Mouse (Mus musculus) frontal cortex, adult 2 months (tissue): ENCODE data around the gene Ggnbp2. TPM values are rescaled to one million over a fixed set of nuclear protein-coding genes. Genes with fewer than 3 reads are reported as not detected.

Experiments
- DNase-seq, 2 experiments: peaks; one replicate each; pipeline ENCODE4 v3.0.0; 2022; ENCODE audit warnings: low spot score in 1 of 2; ENCODE audit errors: extremely low spot score in 1 of 2
- polyA plus RNA-seq: library from polyadenylated mRNA; depleted of rRNA; stranded (reverse); fragments of >200 nt; gene quantifications from 2 replicates; pipeline ENCODE4 v1.2.3, GENCODE M21; 2012

Gene Ggnbp2
- polyA plus RNA-seq, 1 experiment, result 119 TPM

DNA sequence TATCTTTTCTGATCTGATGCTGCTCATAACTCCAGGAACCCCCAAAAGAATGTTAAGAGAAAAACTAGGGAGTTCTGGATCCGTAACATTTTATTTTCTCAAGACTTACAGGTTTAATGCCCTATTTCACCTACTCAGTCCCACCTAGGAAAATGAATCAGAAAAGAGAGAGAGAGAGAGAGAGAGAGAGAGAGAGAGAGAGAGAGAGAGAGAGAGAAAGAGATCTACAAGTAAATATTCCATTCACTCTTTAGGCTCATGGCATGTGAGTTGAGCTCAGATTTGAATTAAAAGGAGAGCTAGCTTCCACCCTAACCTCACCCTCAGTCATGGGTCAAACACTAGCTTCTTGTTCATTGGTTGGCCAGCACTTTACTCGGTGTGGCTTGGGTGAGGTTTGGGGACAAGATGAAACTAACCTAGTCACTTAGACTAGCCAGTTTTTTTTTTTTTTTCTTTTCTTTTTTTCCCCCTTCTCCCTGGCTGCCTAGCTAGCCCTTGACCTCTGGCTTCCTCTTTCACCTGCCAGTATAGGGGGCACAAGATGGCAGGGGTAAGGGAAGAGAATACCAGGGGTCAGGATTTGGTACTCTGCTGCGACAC is 42.6 kb downstream of the Ggnbp2 start:
- no peak for DNase-seq

DNA sequence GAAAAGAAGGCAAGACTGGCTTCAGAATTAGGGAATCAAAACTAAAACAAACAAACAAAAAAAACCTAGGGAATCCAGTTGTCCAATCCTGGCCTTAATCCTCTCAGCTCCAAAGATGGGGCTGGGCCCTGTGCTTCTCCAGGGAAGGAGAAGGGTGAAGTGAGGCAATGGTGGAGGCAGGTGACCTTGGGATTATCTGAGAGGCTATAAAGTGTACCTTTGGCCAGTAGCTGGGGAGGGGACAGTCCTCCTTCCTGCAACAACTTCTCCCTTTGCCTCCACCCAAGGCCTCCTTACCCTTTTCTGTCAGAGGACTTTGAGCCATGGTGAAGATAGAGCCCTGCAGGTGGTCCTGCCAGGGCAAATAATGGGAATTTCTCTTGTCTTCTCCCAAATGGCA is 43.1 kb downstream of the Ggnbp2 start:
- DNase-seq, result no peak

DNA sequence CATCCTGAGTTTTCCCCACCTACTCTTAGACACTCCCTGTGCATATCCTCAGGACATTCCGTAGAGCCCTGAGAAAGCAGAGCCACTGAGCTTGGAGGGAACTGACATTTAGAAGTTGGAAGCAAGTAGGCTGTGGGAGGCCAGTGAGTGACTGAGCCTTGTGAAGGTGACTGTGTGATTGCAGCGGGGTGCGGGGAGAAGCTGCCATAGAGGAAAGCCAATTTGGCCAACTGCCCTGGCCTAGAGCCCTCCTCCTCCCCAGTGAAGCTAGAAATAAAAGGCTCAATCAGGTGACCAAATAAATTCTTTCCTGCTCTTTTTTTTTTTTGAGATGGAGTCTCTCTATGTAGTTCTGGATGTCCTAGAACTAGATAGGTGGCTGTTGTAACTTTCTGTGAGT is 44.4 kb downstream of the Ggnbp2 start:
- DNase-seq, result peak in 1 of 2 experiments; percentile 71

DNA sequence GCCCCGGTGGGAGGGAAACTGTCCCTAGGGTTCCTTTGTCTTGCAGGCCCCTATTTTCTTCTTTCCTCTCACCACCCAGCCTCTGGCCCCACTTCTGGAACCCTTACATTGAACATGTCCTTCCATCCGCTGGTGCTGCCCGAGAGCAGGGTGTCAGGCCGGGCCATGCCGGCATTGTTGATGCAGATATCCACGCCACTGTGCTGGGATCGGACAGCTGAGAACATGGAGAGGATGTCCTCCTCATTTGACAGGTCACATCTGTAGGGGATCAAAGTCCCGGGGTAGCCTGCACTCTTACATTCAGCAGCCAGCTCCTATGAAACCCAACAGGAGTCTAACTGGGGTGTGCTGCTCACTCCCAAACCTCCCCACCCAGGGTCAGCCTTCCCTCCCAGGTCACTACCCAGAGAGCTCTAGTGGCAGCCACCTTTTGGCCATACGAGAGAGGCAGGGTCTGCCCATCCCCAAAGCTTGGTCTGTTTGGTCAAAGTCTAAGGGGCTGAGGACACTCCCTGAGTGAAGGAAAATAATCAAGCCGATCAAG is 45.3 kb downstream of the Ggnbp2 start:
- no peak for DNase-seq

DNA sequence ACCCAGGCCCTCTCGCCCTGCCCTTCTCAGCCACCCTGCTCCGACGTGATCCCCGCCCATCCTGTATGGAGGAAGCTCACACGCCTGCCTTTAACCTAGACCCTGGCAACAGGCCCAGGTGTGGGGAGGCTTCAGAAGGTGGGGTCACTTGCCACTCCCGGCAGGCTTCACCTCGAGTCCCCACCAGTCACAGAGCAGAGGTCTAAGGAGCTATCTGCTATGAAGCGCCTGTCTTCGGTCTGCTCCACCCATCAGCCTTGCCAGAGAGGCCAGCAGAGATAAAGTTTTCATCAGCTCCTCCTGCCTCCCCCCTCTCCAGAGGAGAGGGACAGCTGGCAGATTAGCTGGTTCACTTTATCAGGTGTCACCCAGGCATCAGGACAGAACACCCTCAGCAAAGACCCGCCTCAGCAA is 47.1 kb downstream of the Ggnbp2 start:
- no peak for DNase-seq

DNA sequence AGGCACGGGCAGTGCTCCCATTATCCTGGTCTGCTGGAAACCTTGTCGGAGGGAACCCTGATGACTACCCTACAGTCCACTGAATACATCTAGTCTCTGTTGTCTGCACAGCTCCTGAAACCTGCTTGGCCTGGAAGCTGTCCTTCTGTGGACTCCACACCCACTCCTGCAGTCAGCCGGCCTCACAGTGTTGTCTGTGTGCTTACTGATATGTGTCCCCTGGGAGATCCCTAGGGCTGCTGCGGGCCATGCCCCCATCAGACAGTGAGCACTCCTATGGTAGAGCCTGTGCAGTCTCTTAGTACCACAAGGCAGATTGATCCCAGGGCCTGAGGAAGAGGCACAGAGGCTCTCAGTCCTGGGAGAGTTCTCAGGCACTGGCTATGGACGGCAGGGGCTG is 48.1 kb downstream of the Ggnbp2 start:
- no peak for DNase-seq

DNA sequence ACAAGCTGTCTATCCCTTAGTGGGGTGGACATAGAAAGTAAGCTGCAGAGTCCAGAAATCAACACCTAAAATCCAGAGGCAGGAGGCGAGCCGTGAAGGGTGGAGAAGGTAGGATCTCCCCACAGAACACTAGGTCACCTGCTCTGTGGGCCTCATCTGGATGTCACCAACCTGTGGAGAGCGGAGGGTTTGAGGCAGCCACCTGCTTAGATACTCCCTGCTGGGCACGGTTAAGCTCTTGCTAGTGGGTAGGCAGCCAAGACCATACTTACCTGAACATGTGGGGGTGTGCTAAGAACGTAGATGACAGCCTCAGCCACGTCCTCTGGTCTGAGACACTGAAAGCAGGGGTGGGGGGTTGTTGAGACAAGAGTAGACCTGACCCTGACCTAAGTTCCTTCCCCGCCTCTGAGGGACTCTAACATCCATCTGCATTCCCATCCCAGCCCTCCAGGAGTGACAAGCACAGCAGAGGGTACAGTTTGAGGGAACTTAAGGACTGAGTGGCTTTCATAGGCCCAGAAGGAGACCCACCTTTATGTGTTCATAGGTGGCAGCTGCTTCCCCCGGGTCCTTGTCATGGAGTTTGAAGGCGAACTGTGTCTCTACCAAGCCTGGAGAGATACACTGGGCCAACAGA is 49.4 kb downstream of the Ggnbp2 start:
- DNase-seq, result no peak

DNA sequence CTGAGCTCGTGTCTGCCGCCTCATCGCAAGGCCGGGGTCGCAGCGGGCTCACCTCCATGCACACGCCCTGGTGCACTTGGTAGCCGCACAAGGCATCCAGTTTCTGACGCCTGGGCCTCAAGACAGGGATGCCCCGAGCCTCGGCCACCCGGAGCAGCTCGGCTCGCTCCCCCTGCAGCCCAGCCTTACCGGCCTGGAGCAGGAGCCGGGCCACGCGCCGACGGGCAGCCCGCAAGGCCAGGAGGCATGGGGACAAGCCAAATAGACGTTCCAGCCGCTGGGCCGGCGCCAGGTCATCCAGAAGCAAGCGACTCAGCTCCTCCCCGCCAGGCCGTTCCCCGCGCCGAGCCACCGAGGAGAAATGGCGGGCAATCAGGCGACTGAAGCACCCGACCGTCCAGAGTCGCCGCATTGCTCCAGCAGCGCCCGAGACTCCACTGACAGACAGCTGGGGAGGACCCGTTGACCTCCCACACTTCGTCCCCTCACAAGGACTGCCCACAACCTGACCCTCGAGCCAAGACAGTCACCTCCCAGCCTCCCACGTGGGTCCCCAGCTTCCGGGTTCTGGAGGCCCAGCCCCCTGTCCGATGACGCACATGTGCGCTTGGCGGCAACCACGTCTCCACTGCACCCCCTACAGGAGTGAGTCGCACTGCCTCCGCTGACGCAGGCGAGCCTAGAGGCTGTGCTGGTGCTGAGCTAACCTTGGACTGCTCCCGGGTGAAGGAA is 51.5 kb downstream of the Ggnbp2 start, which contains the start of gene Mrm1:
Gene Mrm1, minus strand, starts transcription at position 555 of the 732 bp plus-strand sequence.
- peak; percentile 87 to 96 for DNase-seq

DNA sequence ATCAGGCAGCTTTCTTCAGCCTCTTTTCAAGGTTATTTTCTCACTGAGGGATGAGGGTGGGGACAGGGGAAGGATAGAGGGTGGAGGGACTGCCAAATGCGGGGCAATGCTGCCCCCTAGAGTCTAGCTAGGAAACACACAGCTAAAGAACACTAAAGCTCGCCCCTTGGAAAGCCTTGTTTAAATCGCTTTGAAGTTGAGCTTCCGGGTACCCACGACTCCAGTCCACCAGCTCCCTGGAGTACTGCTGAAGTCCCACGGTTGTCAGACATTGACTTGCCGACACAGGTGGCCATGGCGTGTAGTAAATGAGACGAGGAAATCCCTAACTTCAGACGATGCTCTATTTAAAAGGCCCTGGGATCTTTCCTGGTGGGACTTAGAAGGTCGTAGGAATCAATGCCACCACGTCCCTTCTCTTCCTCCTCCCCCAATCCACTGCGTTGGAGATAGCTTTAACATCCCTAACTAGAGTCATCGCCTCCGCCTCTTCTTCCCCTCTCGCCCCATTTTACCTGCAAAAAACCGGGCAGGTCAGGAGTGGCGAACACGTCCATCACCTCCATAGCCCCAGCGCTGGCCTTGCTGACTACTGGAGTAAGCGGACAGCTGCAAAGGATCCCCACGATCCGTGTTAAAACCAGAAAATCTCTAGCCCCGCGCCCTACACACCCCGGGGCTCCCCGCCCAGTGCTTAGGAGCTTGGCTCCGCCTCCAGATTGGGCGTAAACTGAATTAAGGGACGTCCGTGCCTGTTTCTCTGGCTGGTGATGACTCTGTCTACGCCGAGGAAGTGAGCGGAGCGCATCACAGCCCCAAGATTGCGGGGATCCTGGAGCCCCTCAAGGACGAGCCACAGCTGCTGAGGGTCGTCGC is 52.3 kb downstream of the Ggnbp2 start:
- peak in 1 of 2 experiments; percentile 84 for DNase-seq

DNA sequence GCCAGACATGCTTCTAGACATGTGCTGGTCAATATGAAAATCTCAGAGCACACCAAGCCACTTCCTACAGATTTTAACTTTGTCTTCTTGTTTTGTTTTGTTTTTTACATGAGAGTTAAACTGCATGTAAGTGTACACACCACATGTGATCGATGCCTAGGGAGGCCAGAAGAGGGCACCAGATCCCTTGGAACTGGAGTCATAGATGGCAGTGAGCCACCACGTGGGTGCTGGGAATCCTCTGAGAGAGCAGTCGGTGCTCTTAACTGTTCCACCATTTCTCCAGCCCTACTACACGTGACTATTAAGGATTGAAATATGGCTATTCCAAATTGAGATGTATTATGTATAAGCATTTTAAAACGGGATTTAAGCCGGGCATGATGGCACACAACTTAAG is 53.3 kb downstream of the Ggnbp2 start:
- peak in 1 of 2 experiments; percentile 39 for DNase-seq

DNA sequence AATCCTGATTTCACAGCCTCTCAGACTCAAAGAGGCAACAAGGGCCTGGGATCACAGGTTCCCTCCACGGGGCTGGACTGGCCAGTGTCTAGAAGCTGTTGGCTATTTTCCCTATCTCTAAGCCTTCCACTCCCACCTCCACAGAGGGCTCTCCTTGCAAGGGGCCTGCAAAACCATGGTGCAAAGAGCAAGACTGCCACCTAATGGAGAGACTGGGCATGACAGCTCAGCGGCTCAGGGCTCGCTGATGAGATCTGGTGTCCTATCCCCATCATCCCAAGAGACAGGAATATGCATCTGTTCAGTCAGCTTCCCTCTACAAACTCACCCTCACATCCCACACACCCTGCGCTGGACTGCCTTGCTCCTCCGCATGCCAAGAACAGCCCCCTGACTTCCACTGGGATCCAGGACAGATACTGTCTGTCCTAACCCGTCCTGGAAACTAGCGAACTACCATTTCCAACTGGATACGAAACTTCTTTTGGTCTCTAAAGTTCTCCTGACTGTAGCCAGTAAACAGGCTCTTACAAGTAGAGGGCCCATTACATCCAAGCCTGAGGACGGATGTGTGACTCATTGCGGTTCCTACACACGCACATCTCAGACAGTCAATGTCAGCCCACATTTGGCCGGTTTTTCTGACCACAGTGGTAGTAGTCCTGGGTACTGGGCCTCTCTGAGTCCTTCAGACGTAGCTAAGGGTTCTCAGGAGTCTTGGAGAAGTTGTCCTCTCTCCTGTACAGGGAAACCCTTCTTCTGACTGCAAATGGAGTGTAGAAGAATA is 56.7 kb downstream of the Ggnbp2 start:
- peak in 1 of 2 experiments; percentile 88 for DNase-seq

DNA sequence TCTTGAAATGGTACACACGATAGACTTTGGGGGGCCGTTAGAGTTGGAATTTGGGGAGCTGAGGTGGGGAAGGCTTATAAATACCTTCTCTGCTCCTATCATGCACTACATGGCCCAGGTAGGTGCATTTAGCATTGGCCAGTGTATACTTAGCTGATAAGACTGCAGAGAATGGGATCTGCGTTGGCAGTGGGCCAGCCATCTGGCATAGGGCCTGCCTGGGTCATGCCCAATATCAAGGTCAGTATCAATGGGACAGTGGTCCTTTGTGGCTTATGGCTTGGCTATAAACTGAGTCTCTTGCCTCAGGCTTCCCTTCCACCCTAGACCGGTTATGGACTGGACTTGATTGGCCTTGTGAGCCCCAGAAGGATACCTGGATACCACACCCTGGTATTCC is 66.2 kb downstream of the Ggnbp2 start:
- no peak for DNase-seq

DNA sequence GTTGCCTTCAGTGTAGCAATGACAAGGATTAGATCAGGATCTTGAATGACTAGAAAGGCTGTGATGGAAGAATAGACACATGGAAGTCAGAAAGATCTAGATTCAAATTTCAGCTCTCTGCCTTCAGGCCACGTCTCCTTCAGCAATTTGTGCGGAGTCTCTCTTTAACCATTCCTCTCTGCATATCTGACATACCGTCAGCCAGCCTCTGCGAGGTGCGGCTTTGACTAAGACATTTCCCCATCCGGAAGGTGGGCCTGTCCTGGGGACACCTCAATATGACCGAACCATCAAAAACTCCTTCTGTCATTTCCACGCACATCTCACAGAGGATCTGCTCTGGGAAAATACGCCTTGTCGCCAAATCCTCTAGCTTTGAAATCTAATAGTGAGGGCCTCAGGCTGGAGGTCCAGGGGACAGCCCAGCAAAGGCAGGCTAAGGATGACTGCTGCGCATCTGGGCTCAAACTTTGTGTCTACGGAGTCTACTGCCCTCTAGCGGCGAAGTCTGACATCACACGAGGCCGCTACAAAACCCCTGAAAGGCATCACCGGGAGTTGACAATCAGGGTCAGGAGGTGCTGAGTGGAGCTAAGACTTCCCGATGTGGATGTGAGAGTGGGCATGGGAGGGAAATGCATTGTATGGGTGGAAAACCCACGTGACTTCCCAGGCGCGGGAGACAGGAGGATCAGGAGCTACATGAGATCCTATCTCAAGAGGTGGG is 72.8 kb downstream of the Ggnbp2 start:
- peak in 1 of 2 experiments; percentile 83 for DNase-seq

DNA sequence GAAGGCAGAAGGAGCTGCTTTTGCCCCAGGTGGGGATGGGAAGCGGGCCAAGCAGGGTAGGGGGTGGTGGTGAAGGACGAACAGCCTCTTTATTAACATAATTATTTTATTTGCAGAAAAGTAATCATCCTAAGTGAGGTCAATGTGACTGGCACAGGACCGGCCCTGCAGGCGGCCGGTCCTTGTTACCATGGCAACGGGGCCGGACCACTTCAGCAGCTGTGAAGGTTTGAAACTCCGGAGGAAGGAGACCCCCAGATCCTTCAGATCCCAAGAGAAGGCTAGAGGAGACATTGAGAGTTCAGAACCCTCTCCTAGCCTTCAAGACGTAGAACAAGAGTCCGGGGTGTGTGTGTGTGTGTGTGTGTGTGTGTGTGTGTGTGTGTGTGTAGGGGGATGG is 73.6 kb downstream of the Ggnbp2 start:
- DNase-seq, result no peak

DNA sequence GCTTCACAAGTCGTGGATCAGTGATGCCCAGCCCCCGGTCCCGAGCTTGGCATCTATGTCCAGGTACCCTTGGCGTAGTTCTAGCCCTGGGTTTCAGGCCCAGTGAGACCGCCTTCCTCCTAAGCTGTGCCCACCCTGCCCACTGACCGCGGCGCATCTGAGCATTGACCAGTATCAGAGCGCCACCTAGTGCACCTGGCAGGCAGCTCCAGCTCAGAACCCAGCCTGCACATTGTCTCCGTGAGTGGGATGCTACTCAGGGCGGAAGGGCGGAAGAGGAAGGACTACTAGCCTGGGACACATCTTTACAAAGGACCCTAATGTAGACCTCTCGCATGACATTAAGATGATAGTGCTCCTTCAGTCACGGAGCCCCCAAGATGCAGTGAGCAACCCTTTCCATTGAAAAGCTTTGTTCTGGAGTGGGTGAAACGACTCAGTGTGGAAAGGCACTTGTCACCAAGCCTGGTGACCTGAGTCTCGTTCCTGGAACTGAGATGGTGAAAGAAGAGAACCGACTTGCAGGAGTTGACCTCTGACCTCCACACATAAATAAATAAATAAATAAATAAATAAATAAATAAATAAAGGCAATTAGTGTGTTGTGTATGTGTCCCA is 76.0 kb downstream of the Ggnbp2 start:
- DNase-seq, result peak in 1 of 2 experiments; percentile 87

DNA sequence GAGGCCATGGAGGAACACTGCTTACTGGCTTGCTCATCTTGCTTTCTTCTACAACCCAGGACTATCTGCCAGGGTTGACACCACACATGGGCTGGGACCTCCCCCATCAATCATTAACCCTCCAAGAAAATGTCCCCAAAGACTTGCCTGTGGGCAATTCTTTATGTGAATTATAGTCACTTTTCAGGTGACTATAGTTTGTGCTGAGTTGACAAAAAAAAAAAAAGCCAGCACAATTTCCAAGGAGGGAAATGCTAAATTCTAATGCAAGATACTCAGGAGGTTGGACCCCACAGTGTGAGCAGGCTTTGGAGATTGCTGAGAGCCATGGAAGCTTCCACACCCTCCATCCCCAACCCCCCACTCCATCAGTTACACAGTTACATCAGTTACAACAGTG is 77.1 kb downstream of the Ggnbp2 start:
- DNase-seq, result no peak

DNA sequence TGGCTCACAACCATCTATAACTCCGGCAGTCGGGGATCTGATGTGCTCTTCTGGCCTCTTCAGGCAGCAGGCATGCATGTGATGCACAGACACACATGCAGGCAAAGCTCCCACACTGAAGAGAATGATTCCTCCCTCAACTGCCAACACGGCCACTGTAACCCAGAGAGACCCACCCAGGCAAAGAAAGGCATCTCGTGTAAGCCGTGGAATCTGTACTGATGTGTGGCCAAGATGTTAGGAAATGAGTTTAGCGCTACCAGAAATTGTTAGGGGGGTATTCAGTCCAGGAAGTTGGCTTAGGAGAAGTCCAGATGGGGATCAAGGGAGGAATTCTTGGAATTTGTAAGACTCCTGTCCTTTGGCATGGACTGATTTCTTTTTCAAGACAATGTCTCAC is 80.2 kb downstream of the Ggnbp2 start:
- no peak for DNase-seq
